Mouse (Mus musculus) heart, postnatal 0 days (tissue): ENCODE data around the gene Gm48551. TPM values are rescaled to one million over a fixed set of nuclear protein-coding genes. Genes with fewer than 3 reads are reported as not detected.

Experiments used
- ATAC-seq: fragments of 200-750 bp; cut with Nextera tagmentation; 2 replicates; pipeline ENCODE4 v1.8.0; 2017; ENCODE audit warnings: low read depth, moderate number of reproducible peaks, moderate library complexity; ENCODE audit not compliant: insufficient read depth
- DNase-seq: peaks from one replicate; pipeline ENCODE4 v3.0.0-alpha.2; 2016; ENCODE audit warnings: low spot score
- H3K27ac ChIP-seq: fragments of 300-500 bp; sonication (generic); 2 replicates; pipeline ENCODE4 v1.5.1; 2014; ENCODE audit warnings: low read depth, mild to moderate bottlenecking
- H3K27me3 ChIP-seq: fragments of 300-500 bp; sonication (generic); 2 replicates; pipeline ENCODE4 v1.6.1; 2014; ENCODE audit warnings: low read length, mixed read lengths; ENCODE audit not compliant: control insufficient read depth, insufficient read depth
- H3K36me3 ChIP-seq: fragments of 300-500 bp; sonication (generic); replicated peaks from 2 replicates; pipeline ENCODE4 v1.6.1; 2014; ENCODE audit warnings: low read length, mixed read lengths; ENCODE audit not compliant: control insufficient read depth, insufficient read depth
- H3K4me1 ChIP-seq: fragments of 300-500 bp; sonication (generic); 2 replicates; pipeline ENCODE4 v1.6.1; 2014; ENCODE audit warnings: antibody characterized with exemption; ENCODE audit not compliant: control insufficient read depth, insufficient read depth
- H3K4me2 ChIP-seq: fragments of 300-500 bp; sonication (generic); 2 replicates; pipeline ENCODE4 v1.6.1; 2014; ENCODE audit warnings: low read depth, mild to moderate bottlenecking, low read length, moderate library complexity
- H3K4me3 ChIP-seq: fragments of 300-500 bp; sonication (generic); 2 replicates; pipeline ENCODE4 v1.5.1; 2014; ENCODE audit warnings: low read depth, low read length
- H3K9ac ChIP-seq: fragments of 300-500 bp; sonication (generic); replicated peaks from 2 replicates; pipeline ENCODE4 v1.6.1; 2014; ENCODE audit warnings: low read depth, low read length, mixed read lengths
- H3K9me3 ChIP-seq: fragments of 300-500 bp; sonication (generic); replicated peaks from 2 replicates; pipeline ENCODE4 v1.6.1; 2016; ENCODE audit warnings: low read length; ENCODE audit not compliant: control insufficient read depth
- CTCF ChIP-seq: IDR thresholded peaks from 2 replicates; pipeline ENCODE4 v1.5.1; 2016; ENCODE audit warnings: antibody characterized with exemption, control low read depth, low read depth
- EP300 ChIP-seq: IDR thresholded peaks from 2 replicates; pipeline ENCODE4 v1.6.1; 2016; ENCODE audit warnings: antibody characterized with exemption, low read depth
- WGBS: fragments of 180-500 bp; shearing (Covaris S2); extraction: QIAGEN DNeasy Blood & Tissue Kit; methylation state at CpG from one replicate; pipeline ENCODE4 v1.1.7; 2014; 5-methylcytosine and 5-hydroxymethylcytosine counted together
- polyA plus RNA-seq: library from polyadenylated mRNA; unstranded; fragments of >200 nt; fragmentation: Nextera tagmentation; extraction: Ambion mirVana; gene quantifications from 2 replicates; pipeline ENCODE4 v1.2.1, GENCODE M21; 2015
- total RNA-seq: library from RNA; depleted of rRNA; stranded (reverse); fragments of >200 nt; gene quantifications from 2 replicates; pipeline ENCODE4 v1.2.3, GENCODE M21; 2014; ENCODE audit warnings: low replicate concordance

Gm48551 gene
- total and polyA plus RNA-seq, 2 experiments from 2014 or later: 0.11 to 1.1 TPM

DNA sequence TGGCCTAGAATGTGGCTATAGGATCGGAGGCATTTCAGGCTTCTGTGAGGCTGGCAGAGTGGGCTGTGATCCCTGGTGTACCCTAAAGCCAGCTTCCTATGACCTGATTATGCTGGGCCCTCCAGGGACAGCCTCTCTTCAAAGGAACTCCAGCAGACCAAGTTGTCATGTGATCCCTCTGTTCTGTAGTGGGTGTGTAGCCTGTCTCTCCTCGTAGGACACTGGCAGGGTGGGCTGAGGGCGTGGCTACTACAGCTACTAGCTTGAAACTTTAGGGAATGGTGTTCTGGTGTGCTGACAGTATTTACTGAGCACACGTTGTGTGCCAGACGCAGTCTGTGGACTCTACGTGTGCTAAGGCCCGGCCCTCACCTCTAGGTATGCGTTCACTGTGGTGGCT, 23.5 kb upstream of the Gm48551 start:
- DNase-seq: no peak
- no peak overlapping the region; the same call in 1 of the 2 replicates for H3K9ac ChIP-seq
- no peak for ATAC-seq

DNA sequence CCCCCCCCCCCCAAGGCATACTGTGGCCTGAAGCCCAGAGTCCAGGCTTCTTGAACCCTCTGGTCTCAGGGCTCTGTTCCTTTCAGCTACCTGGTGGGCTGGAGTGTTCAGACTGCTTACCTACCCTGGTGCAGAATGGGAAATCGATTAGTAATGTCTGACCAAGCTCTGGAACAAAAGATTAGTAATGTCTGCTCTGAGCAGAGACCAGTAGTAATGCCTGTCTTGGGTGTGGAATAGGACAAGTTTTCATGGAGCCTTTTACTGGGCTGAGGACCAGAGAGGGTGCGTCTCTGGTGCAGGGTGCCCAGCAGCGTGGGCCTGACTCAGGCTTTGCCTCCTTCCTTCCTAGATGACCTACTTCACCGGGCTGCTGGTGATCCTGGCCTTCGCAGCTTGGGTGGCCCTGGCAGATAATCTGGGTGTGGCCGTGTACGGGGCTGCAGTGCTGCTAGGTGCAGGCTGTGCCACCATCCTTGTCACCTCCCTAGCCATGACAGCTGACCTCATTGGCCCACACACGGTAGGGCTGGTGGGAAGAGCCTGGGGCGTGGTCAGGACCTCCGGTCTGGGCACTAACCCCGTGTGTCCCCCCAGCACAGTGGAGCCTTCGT, 21.8 kb upstream of the Gm48551 start:
- no peak overlapping the region for H3K4me3 ChIP-seq
- peak overlapping the region; percentile 82 for H3K27ac ChIP-seq
- peak overlapping the region; percentile 37; the same call in 1 of the 2 replicates for H3K9ac ChIP-seq
- DNase-seq (peak; percentile 44), ATAC-seq (peak; percentile 22)
- H3K27me3 ChIP-seq: peaks cover 3% of the 10 kb centered on the region; the same call in 1 of the 2 replicates
- TF ChIP-seq CTCF (no peak), EP300 (no peak)
- H3K9me3 ChIP-seq: no peaks in the 10 kb centered on the region
- H3K4me2 ChIP-seq: peak overlapping the region; percentile 68
- H3K36me3 ChIP-seq: peaks cover 20% of the 10 kb centered on the region
- peaks cover 42% of the 10 kb centered on the region for H3K4me1 ChIP-seq
- WGBS: 45% methylated on average over 12 of the region's 12 CpGs

More for the DNA sequence above, 23.5 kb upstream of the Gm48551 start:
- no peak overlapping the region for H3K4me2 ChIP-seq
- no peaks in the 10 kb centered on the region for H3K9me3 ChIP-seq
- WGBS: 51% methylated on average over 8 of the region's 8 CpGs
- TF ChIP-seq CTCF: no peak
- no peak for TF ChIP-seq EP300
- 0 out of 2 replicates have a peak, but pooled peaks cover 6% of the 10 kb centered on the region for H3K36me3 ChIP-seq
- H3K27ac ChIP-seq: peak overlapping the region; percentile 44; the same call in 1 of the 2 replicates
- H3K4me3 ChIP-seq: no peak overlapping the region
- H3K27me3 ChIP-seq: peaks cover 3% of the 10 kb centered on the region; the same call in 1 of the 2 replicates
- peaks cover 42% of the 10 kb centered on the region for H3K4me1 ChIP-seq

DNA sequence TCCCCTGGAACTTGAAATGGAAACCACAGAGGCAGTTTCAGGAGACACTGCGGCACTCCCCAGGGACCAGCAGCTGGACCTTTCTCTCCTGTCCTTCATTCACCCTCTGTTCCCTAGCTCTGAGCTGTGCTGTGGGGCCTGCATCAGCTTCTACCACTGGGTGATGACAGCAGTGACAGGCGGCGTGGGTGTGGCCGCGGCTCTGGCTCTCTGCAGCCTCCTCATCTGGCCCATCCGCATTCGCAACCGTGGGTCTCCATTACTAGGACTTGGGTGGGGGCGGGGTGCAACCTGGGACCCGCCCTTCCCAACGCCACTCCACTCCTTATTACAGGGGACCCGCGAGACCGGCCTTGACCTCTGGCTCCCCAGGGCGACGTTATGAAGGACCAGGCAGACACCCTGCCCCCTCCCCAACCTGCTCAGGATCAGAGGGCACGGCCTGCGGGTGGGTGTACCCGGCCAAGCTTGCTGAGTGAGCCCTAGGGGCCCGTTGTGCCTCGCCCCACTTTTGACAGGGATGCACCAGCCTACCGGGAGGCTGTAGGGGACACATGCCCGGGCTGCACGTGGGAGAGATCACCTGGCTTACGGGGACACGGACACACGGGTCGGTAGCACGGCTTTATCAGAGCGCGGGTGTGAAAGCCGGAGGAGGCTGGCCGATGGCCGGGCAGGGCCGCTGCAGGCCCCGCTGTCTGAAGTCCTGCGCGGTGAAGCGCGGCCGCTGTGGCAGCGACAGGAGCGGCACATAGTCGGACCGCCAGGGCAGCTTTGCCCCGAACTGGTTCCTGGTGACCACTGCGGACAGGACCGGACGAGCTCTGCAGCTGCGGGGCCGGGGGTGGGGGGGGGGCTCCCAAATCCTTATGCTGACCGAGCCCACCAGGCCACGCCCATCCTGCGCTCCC, 20.6 kb upstream of the Gm48551 start:
- H3K4me2 ChIP-seq: peak overlapping the region; percentile 68
- ATAC-seq: peak; percentile 83
- peaks cover 3% of the 10 kb centered on the region; the same call in 1 of the 2 replicates for H3K27me3 ChIP-seq
- peaks cover 32% of the 10 kb centered on the region for H3K36me3 ChIP-seq
- H3K9ac ChIP-seq: peak overlapping the region; percentile 51; the same call in 1 of the 2 replicates
- TF ChIP-seq EP300 (no peak), CTCF (no peak)
- H3K4me3 ChIP-seq: peak overlapping the region; percentile 41
- H3K27ac ChIP-seq: peak overlapping the region; percentile 82
- H3K9me3 ChIP-seq: no peaks in the 10 kb centered on the region
- WGBS: 9% methylated on average over 50 of the region's 54 CpGs
- peaks cover 34% of the 10 kb centered on the region for H3K4me1 ChIP-seq
- DNase-seq: peak; percentile 86

DNA sequence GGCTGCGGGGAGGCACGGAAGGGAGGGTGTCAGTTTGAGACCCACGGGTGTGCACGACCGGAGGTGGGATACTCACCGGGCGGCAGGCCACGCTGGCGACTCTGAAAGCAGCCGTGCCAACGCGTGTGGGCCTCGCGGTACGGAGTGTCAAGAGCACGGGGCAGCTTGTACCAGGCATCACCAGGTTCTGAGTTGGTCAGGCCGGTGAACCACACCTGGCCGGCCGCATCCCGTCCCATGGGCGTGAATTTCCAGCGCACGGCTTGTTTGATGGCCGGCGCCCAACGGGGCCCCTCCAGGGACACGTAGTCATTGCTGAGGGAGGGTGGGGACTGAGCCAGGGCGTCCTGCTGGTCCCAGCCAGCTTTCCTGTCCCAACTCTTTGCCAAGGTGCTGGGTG, 19.6 kb upstream of the Gm48551 start:
- no peak for DNase-seq
- H3K4me3 ChIP-seq: peak overlapping the region; percentile 41
- TF ChIP-seq CTCF (no peak), EP300 (no peak)

DNA sequence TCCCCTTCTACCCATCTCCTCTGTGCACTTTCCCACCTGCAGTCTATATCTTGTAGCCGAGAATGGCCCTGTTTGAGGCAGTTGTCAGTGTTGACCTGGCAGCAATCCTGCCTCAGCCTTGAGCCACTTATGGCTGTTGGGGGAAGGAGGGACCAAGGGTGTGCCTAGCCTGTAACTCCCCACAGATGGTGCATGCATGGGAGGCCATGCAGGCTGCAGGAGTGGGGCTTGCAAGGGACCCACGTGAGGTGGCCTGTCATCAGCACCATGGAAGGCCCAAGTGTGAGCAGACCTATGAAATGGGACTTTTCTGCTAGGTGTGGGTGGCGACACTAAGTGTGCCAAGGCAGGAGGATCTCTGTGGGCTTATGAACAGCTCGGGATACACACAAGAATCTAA, 19.2 kb upstream of the Gm48551 start:
- Histone ChIP-seq H3K36me3 (peaks cover 46% of the 10 kb centered on the region), H3K27ac (no peak overlapping the region)
- DNase-seq: no peak

More for the DNA sequence above, 19.6 kb upstream of the Gm48551 start:
- peak overlapping the region; percentile 68 for H3K4me2 ChIP-seq
- H3K27ac ChIP-seq: no peak overlapping the region
- 8% methylated on average over 28 of the region's 28 CpGs for WGBS
- H3K9ac ChIP-seq: peak overlapping the region; percentile 51; the same call in 1 of the 2 replicates
- H3K9me3 ChIP-seq: no peaks in the 10 kb centered on the region
- peaks cover 31% of the 10 kb centered on the region for H3K4me1 ChIP-seq
- peaks cover 42% of the 10 kb centered on the region for H3K36me3 ChIP-seq
- peaks cover 3% of the 10 kb centered on the region; the same call in 1 of the 2 replicates for H3K27me3 ChIP-seq
- no peak for ATAC-seq

More for the DNA sequence above, 19.2 kb upstream of the Gm48551 start:
- no peak overlapping the region for H3K9ac ChIP-seq
- no peaks in the 10 kb centered on the region for H3K9me3 ChIP-seq
- 42% methylated on average over 4 of the region's 4 CpGs for WGBS
- peak overlapping the region; percentile 68; the same call in 1 of the 2 replicates for H3K4me2 ChIP-seq
- peaks cover 31% of the 10 kb centered on the region for H3K4me1 ChIP-seq
- H3K4me3 ChIP-seq: no peak overlapping the region
- no peak for TF ChIP-seq CTCF
- peak; percentile 54; the same call in 1 of the 2 replicates for TF ChIP-seq EP300
- ATAC-seq: no peak
- peaks cover 3% of the 10 kb centered on the region; the same call in 1 of the 2 replicates for H3K27me3 ChIP-seq
